Mouse (Mus musculus) embryonic facial prominence, embryonic 12.5 days (tissue): ENCODE data around the gene Suco. TPM values are rescaled to one million over a fixed set of nuclear protein-coding genes. Genes with fewer than 3 reads are reported as not detected.

Experiments
- ATAC-seq: fragments of 200-750 bp; cut with Nextera tagmentation; 2 replicates; pipeline ENCODE4 v1.8.0; 2017; ENCODE audit not compliant: insufficient number of reproducible peaks, insufficient read depth, low FRiP score, low TSS enrichment
- H3K27ac ChIP-seq: fragments of 300-500 bp; sonication (generic); 2 replicates; pipeline ENCODE4 v1.5.1; 2016; ENCODE audit warnings: mild to moderate bottlenecking
- H3K27me3 ChIP-seq: fragments of 300-500 bp; sonication (generic); 2 replicates; pipeline ENCODE4 v1.6.1; 2016; ENCODE audit warnings: mild to moderate bottlenecking, moderate library complexity
- H3K36me3 ChIP-seq: fragments of 300-500 bp; sonication (generic); 2 replicates; pipeline ENCODE4 v1.6.1; 2016; ENCODE audit warnings: mild to moderate bottlenecking
- H3K4me1 ChIP-seq: fragments of 300-500 bp; sonication (generic); 2 replicates; pipeline ENCODE4 v1.6.1; 2016
- H3K4me2 ChIP-seq: fragments of 300-500 bp; sonication (generic); replicated peaks from 2 replicates; pipeline ENCODE4 v1.6.1; 2016; ENCODE audit warnings: mild to moderate bottlenecking, moderate library complexity
- H3K4me3 ChIP-seq: fragments of 300-500 bp; sonication (generic); 2 replicates; pipeline ENCODE4 v1.5.1; 2016; ENCODE audit warnings: mild to moderate bottlenecking
- H3K9ac ChIP-seq: fragments of 300-500 bp; sonication (generic); 2 replicates; pipeline ENCODE4 v1.6.1; 2016; ENCODE audit warnings: mild to moderate bottlenecking, moderate library complexity
- H3K9me3 ChIP-seq: fragments of 300-500 bp; sonication (generic); 2 replicates; pipeline ENCODE4 v1.6.1; 2016; ENCODE audit warnings: mild to moderate bottlenecking, moderate library complexity
- WGBS: fragments of 180-500 bp; shearing (Covaris S2); methylation state at CpG from one replicate; pipeline ENCODE4 v1.1.7; 2016; 5-methylcytosine and 5-hydroxymethylcytosine counted together
- polyA plus RNA-seq: library from polyadenylated mRNA; unstranded; fragments of >200 nt; fragmentation: Nextera tagmentation; extraction: Ambion mirVana; gene quantifications from 2 replicates; pipeline ENCODE4 v1.2.1, GENCODE M21; 2016

Suco gene
- polyA plus RNA-seq, 1 experiment from 2014 or later, result 44.9 TPM

DNA sequence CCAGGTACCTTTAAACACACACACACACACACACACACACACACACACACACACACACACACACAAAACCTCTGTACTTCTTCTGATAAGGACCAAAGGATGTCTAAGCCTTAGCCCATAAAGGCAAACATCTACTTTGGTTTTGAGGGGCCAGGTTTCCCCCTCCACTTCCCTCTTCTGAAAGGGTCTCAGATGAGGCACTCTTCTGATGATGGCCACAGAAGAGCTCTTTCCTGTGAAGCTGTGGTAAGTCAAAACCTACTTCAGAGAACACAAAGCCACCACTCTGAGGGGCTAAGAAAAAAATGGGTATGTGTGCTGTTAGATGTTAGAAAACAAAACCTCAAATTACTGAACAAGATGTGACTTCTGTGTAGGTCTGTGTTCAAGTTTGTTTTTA is 97.4 kb downstream of the Suco start:
- H3K4me2 ChIP-seq, result no peak overlapping the region
- no peak overlapping the region for H3K9ac ChIP-seq
- no peak overlapping the region for H3K27ac ChIP-seq
- no peaks in the 10 kb centered on the region for H3K36me3 ChIP-seq
- ATAC-seq, result no peak
- no peaks in the 10 kb centered on the region for H3K27me3 ChIP-seq
- no peaks in the 10 kb centered on the region for H3K4me1 ChIP-seq
- no peaks in the 10 kb centered on the region for H3K9me3 ChIP-seq
- no peak overlapping the region for H3K4me3 ChIP-seq

DNA sequence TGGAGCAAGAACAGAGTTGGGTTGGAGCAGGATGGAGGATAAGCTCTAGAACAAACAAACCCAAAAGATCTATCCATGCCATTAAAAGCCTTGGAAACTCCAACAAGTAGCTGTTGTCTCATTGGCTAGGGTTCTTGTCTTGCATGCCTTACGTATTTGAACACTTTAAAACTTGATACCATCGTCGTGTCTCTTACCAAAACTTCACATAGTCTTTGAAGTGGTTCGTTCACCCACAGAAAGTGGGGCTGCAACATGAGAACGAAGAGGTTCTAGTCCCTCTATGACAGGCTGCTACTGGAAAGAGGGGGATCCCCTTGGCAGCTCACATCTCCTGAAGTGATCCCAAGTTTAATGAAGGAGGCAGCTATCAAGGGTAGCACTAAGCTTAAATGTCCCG is 101.3 kb downstream of the Suco start:
- no peak overlapping the region for H3K27ac ChIP-seq
- no peaks in the 10 kb centered on the region for H3K27me3 ChIP-seq
- H3K4me2 ChIP-seq, result no peak overlapping the region
- no peak overlapping the region for H3K4me3 ChIP-seq
- 75% methylated on average over 6 of the region's 6 CpGs for WGBS
- no peaks in the 10 kb centered on the region for H3K4me1 ChIP-seq
- H3K36me3 ChIP-seq, result no peaks in the 10 kb centered on the region
- H3K9ac ChIP-seq, result no peak overlapping the region
- no peak for ATAC-seq
- no peaks in the 10 kb centered on the region for H3K9me3 ChIP-seq

DNA sequence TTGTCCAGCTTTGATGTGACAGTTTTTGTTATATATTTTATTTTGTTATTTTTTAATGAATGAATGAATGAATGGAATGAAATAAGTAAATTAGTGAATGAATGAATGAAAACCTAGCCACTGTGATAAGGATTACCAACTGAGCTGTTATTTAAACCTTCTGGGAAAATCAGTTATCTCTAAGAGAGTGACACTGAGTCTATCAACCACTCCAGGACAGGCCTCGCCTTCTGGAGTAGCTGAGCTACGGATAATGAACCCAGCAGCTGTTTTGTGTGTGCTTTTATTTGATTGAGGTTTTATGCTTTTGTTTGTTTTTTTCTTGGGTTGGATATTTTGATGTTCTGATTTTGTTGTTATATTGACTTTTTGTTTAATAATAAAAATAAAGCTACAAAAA is 105.2 kb downstream of the Suco start:
- Histone ChIP-seq H3K9me3 (no peaks in the 10 kb centered on the region), H3K4me1 (no peaks in the 10 kb centered on the region), H3K36me3 (no peaks in the 10 kb centered on the region), H3K27ac (no peak overlapping the region), H3K27me3 (no peaks in the 10 kb centered on the region), H3K4me3 (no peak overlapping the region), H3K4me2 (no peak overlapping the region), H3K9ac (no peak overlapping the region)
- no peak for ATAC-seq
- 79% methylated on average over 2 of the region's 2 CpGs for WGBS

DNA sequence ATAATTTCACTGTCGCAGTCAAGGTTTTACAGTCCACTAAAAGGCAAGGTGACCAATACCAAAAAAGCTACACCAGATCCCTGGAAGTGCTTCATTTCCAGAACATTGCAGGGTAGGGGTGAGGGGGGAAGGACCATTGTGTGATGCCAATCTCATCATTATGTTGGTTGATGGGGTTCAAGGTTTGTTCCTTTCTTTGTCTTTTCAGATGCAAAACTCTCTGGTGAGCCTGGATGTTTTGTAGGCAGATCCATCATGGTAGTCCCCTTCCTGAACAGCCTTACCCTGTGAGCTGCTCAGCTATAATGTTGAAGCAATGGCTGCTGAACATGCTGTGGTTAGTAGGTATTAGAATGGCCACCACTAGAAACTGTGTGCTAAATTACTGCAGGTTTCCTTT is 107.2 kb downstream of the Suco start:
- Histone ChIP-seq H3K36me3 (no peaks in the 10 kb centered on the region), H3K4me1 (no peaks in the 10 kb centered on the region), H3K9ac (no peak overlapping the region), H3K9me3 (no peaks in the 10 kb centered on the region), H3K4me3 (no peak overlapping the region), H3K27ac (no peak overlapping the region), H3K4me2 (no peak overlapping the region), H3K27me3 (no peaks in the 10 kb centered on the region)
- WGBS, result 87% methylated on average over 1 of the region's 1 CpGs
- ATAC-seq, result no peak

DNA sequence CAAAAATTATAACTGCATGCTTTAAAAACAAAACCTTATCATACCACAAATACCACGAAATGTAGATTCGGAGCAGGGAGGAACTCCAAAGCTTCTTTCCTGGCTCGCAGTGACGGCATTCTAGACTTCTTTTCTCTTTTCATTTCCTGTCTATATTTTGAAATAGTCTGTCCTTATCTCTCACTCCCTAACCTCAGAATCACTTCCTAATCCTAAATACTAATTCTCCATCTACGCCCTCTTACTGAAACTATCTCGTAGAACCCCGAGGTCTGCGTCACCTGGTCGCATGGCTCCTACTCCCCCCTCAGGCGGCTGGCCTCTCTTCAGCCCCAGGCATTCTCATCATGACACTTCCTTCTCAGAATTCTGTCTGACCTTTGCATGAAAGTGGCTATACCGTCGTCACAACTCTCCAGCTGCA is 109.4 kb downstream of the Suco start:
- H3K27ac ChIP-seq, result no peak overlapping the region
- H3K4me2 ChIP-seq, result no peak overlapping the region
- no peaks in the 10 kb centered on the region for H3K4me1 ChIP-seq
- no peaks in the 10 kb centered on the region for H3K27me3 ChIP-seq
- WGBS, result 60% methylated on average over 12 of the region's 12 CpGs
- no peaks in the 10 kb centered on the region for H3K9me3 ChIP-seq
- H3K9ac ChIP-seq, result no peak overlapping the region
- no peak overlapping the region for H3K4me3 ChIP-seq
- no peaks in the 10 kb centered on the region for H3K36me3 ChIP-seq
- no peak for ATAC-seq

DNA sequence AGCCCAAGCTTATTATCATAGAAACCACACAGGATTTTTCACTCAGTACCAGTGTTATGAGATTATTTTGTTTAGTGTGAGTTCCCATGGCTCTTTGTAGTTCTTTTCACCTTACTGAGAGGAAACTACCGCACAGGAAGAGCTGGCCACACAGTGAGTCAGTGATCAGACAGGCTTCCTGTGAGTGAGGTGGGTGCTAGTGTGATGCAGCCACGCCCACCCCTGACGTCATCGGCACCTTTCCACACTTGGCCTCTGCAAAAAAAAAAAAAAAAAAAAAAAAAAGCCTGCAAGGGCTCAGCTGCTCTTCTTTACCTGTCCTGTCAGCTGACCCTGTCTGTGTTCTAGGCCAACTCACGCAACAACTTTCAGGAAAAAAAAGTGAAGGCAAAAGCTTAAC is 109.8 kb downstream of the Suco start:
- no peak overlapping the region for H3K4me3 ChIP-seq
- no peak overlapping the region for H3K9ac ChIP-seq
- H3K27me3 ChIP-seq, result no peaks in the 10 kb centered on the region
- 64% methylated on average over 5 of the region's 5 CpGs for WGBS
- H3K36me3 ChIP-seq, result no peaks in the 10 kb centered on the region
- H3K4me2 ChIP-seq, result no peak overlapping the region
- no peaks in the 10 kb centered on the region for H3K4me1 ChIP-seq
- H3K27ac ChIP-seq, result no peak overlapping the region
- no peaks in the 10 kb centered on the region for H3K9me3 ChIP-seq
- ATAC-seq, result no peak

Other genes with a start within 250 kb of the Suco start
- gene Fasl, start 88.2 kb downstream of the Suco start, polyA plus RNA-seq, result not detected in 2 replicates
- 44.1 and 48.3 TPM in 2 replicates for gene Pigc, start 92.5 kb upstream of the Suco start, polyA plus RNA-seq
- not detected in 2 replicates for gene 4930558K02Rik, start 103.0 kb upstream of the Suco start, polyA plus RNA-seq